Mouse (Mus musculus) mouse trophoblast stem cell (cell line): ENCODE results near the gene Rap1gap2.

Experiments
- in situ Hi-C, 2 experiments: fragments of 300-500 bp; cut with MseI, MboI; formaldehyde crosslinking; loops; 2 replicates in 1 of 2; 3 replicates in 1 of 2; pipeline ENCODE4 v1.15.1; 2025

Rap1gap2 gene

DNA sequence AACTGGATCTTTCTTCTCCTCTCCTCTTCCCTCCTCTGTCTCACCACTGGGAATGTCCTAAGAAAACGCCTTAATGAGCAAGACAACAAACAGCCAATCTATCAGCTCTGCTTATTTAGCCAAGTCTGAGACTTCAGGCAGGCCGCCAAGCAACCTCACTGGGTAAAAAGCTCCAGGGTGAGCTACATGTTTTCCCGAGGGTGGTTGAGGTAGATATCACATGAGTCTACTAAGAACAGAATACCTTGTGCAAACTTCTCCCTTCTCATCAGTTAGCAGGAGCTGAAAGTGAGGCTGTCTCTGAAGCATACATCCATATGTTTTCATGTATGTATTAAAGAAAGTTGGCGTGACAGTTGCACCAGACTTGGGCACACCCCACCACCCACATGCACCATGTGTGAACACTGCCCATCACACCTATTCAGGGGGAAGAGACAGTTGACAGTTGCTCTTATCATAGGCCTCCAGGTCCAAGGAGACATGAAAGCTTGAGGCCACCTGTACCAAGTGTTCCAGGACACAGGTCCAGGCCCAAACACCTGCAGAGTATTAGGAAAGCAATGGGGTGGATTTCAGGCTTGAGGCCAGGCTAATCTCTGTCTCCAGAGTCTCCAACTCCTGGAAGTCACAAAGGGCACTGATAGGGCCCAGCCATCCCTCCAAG lies 35.8 kb downstream of the Rap1gap2 start:
- in situ Hi-C loops: no loop called here

DNA sequence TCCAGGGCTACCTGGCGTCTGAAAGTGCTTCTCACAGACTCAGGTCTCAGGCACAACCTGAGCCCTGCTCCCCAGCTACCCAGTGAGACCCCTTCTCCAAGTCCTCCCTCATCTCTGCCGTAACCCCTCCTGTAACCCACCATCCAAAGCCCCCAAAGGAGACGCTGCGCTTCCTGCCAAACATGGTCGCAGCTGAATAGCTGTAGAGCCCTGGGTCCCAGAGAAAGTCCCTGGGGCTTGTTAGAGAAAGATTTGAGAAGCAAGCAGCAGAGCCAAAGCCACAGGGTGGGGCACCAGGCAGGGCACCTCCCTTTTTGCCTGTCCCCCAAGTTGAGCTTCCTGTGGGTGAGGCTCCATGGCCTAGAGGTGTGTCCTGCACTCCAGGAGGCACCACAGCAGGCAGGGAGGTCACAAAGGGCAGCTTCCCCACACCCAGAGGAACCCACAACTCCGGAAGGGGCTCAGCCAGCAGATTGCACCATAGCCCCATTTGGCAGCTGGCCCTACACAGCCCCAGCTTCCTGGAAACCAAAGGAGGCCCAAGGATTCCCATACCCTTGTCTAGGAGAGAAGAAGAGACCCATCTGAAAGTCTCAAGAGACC lies 38.2 kb downstream of the Rap1gap2 start:
- in situ Hi-C loops: no loop called here

DNA sequence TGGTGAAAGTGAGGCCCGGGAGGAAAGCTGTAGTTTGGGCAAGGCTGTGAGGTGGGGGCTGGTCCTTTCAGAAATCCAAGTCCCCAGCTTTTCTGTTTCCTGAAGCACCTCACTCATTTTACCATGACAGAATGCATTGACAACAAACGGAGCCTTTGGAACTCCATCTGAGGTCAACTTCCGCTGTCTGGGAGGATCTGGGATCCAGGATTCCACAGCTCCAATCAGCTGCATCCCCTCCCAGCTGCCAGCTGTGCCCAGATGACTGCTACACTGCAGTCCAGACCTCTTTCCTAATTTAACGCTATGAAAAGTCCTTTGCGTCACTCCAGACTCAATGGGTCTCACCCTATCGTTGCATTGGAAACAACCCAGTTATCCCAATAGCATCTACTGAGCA lies 41.0 kb downstream of the Rap1gap2 start:
- in situ Hi-C loops: no loop called here

DNA sequence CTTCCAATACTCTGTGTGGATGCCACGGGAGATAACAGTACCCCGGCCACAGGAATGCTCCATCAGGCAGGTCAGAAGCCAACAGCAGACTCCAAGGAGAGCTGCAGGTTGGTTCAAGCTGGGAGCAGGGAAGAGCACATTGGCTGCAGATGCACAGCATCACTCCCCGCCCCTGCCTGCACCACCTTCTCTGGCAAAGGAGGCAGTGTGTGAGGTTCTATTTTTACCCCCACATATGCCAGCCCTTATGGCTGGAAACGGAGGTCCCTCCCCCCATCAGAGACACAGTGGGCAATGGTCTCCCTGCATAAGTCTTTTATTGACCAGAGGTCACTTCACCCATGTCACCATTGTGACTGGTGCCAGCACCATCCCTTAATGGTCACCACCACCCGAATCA lies 42.3 kb downstream of the Rap1gap2 start:
- in situ Hi-C loops: no loop called here

DNA sequence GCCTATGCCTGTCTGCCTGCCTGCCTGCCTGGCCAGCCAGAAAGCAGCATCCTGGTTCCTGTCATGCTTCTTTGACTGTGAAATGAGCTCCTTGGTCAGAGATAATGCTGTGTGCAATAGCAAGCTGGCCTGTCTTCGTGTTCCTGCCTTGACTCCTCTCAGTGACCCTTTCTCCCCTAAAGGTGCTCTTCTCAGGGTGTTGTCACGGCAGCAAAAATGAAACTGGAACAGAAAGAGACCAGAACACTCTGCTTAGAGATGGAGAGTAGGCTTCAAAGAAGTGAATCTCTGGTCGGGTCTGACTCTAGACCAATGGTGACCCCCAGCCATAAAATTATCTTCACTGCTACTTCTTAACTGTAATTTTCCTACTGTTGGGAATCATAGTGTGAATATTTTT lies 42.7 kb downstream of the Rap1gap2 start:
- in situ Hi-C loops: no loop called here

DNA sequence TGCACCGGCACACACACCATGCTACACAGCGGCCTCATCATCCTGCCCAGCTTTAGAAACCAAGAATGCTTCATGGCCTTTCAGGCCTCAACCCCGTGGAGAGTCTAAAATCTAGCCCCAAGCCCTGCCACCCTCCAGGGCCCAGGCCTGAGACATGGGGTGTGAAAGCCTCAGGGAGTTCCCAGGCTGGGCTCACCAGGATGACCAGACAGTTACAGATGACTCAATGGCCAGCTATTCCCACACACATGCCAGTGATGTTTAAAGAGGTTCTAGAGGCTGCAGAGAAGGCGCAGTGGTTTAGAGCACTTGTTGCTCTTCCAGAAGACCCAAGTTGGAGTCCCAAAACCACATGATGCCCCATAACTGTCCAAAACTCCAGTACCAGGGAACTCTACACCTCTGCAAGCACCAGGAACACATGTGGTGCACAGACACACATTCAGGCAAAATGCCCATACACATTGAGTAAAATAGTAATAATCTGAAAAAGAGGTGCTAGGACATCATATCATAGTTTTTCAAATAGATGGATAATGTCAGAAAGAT lies 44.3 kb downstream of the Rap1gap2 start:
- in situ Hi-C loops: no loop called here

DNA sequence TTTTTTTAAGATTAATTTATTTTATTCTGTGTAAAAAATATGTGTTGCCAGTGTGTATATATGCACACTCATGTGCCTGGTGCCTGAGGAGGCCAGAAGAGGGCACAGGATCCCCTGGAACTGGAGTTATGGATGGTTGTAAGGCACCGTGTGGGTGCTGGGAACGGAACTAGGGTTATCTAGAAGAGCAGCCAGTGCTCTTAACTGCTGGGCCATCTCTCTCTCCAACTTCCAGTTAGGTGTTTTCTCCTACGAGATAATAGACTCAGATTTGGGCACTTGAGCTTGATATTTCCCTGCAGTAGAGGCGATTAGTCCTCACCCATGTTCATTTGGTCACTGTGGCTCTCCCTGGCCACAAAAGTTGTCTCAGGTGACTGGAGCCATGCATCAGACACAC lies 49.3 kb downstream of the Rap1gap2 start:
- in situ Hi-C loops: no loop called here

DNA sequence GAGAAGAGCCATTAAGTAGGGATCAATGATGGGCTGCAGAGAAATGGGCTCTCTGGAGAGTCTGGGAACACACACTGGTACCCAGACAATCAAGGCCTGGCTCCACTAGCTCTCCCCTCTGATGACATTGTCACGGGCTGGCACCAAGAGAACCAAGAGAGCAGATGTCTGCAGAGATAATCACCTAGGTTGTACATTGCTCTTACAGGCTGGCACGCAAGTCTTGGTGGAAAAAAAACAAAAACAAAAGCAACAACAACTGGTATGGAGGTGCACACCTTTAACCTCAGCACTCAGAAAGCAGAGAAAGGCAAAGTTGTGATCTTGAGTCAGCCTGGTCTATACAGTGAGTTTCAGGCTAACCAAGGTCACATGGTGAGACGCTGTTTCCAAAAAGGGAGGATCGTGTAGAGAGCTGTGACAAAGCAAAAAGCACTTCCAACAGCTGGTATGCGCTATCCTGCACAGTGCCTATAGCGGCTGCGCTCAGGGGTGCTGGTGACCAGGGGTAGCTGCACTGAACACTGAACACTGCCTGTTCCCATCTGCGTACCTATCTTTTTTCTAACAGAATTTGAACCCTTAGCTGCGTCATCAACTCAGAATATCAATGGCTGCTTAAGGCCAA lies 50.0 kb downstream of the Rap1gap2 start:
- in situ Hi-C loops: no loop called here

DNA sequence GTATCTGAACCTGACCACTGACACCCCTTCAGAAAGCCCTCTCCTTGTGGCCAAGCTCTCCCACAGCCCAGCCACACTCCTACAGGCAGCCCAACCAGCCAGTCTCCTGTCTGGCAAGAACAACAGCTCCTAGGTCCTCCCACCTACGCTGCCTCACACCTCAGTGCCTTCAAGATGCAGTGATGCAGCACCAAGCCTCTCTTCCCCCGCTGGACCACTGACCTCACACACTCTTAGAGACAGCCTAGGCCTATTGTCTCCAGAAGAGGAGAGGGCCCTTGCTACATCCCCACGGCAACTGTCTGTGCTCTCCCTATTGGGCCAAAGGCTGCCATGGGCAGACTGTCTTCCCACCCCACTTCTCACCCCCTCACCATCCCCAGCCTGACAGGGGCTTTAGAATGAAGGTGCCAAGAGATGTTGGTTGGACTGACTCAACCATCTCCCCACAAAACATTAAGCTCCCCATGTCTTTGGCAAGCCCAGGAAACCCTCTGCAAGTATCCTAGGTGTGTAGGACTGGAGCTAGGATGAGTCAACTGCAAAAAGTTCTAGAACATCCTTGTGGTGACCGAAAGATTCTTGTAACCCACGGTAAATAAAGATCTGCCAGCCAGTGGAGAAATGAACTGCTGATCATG lies 50.8 kb downstream of the Rap1gap2 start:
- in situ Hi-C loops: no loop called here

DNA sequence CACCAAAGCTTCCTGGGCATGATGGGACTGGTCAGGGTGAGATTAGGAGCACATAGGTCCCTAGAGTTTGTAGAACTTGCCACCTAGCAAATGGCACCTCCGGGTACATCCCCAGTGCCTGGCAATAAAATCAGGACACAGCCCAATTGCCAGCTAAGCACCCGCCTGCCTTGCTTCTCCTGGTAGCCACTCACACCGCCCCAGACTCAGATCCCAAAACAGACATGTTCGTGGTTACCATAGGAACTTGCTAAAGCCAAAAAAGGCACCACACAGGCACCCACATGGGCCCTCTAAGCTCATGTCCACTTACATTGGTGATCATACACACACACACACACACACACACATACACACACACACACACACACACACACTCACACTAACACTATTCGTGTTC lies 51.8 kb downstream of the Rap1gap2 start:
- in situ Hi-C loops: no loop called here

DNA sequence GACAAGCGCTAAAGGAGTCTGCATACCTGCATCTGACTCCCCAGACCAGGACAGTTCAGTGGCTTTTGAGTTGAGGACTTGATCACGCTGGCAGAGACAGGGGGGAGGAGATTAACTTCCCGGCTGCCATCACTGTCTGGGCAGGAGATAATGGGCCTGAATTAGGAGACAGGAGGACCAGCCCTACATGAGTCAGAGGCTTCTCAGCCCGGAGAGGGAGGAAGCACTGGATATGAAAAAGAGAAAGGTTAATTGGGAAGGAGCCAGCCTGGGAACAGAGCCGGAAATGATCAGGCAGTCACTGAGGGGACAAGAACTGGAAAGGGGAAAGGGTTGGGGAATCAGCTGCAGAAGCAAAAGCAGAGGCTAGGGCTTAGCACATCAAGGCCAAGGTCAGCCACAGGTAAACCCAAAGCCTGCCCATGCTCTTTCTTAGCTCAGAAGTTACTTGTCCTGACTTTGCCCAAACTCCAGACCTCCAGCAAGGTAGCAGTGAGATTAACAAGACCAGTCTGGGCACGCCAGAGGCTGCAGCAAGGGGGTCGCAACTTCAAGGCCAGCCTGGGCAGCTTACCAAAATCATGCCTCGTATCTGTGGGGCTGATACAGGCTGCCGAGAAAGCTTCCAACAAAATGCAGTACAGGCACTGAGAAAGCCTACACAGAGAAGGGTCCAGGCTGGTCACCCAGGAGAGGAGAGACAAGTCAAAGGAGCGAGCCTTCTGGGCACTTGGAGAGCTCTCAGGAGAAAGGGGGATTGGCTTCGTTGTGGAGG lies 53.1 kb downstream of the Rap1gap2 start:
- in situ Hi-C loops: no loop called here

DNA sequence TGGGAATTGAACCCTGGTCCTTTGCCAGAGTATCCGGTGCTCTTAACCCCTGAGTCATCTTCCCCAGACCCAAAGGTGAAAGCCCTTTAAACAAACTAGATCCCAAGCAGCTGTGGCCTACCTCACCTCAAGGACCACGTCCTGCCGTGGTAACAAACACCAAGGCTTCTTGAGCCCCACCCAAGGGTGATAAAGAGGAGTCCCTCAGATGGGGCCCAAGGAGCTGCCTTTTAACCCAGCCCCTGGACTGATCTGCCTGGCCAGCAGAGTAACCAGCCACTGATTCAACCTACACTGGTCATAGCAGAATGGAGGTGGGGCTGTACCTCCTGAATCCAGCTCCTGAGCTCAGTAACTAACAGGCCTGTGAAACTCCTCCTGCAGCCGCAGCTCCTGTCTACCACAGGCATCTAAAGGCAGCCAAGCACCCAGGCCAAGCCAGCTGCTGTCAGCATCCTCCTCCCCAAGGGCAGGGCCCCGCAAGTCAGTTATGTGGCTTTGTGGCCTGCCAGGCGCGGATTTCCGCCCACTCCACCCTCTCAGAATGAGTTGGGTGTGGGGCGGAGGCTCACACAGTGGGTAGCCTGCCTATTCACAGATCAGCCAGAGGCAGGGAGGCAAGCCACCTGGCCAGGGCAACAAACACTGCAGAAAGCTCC lies 54.9 kb downstream of the Rap1gap2 start:
- in situ Hi-C loops: no loop called here

DNA sequence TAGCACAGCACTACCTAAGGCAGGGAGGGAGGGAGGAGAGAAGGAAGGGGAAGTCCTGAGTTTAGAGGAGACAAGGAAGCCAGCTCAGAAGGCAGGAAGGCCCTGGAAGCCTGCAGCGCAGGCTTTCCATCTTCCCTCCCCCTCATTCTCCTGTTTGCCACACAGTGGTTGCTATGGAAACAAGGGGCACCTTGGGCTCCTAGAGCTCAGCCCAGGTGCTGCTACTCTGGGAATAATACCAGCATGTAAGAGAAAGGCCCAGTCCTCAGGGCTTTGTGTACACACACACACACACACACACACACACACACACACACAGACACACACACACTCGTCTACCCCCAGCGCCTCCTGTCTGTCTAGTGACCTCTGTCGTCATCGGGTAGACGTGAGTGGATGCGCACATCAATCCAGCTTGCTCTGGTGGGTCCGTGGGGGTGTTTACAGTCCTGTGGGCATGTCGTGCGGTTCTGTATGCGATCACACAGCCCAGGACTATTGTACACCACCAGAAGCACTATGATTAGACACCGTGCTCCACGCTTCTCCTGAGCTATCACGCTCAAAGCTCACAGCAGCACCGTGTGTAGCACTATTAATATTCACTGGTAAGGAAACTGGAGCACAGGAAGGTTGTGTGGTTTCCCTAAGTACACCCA lies 55.9 kb downstream of the Rap1gap2 start:
- in situ Hi-C loops: no loop called here

DNA sequence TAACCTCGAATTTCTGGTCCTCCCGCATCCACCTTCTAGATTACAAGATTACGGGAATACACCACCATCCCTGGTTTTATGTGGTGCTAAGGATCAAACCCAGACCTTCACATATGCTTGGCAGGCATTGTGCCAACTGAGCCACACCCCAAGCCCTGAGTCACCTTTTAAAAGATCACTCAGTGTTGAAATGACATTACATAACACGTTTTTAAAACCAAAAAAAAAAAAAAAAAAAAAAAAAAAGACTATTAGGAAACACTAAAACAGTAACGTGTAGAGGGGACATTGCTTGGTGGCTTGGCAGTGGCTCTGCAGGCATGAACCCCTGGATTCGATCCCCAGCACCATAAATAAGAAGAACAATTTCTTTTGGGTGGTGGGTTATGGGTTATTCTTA lies 59.1 kb downstream of the Rap1gap2 start:
- in situ Hi-C loops: no loop called here

DNA sequence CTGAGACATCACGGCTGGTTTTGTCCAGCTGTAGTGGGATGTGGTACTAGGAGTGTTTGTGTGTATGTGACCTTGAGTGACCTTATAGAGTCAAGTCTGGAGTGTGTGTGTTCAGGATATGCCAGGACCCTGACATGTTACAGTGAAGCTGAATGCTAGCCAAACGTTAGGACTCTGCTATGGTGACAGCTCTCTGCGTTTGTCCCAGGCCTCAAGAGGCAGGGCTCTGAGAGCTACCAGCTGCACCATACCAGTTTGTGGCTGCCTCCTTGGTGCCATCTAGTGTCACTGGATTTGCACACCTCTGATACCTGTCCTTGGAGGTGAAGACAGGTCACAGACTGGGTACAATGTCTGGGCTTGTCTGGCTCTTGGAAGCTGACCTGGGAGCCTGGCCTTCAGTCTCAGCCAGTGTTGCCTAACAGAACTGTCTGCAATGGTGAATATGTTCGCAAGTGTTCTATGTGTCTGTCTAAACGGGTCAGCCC lies 60.1 kb downstream of the Rap1gap2 start:
- in situ Hi-C loops: no loop called here

DNA sequence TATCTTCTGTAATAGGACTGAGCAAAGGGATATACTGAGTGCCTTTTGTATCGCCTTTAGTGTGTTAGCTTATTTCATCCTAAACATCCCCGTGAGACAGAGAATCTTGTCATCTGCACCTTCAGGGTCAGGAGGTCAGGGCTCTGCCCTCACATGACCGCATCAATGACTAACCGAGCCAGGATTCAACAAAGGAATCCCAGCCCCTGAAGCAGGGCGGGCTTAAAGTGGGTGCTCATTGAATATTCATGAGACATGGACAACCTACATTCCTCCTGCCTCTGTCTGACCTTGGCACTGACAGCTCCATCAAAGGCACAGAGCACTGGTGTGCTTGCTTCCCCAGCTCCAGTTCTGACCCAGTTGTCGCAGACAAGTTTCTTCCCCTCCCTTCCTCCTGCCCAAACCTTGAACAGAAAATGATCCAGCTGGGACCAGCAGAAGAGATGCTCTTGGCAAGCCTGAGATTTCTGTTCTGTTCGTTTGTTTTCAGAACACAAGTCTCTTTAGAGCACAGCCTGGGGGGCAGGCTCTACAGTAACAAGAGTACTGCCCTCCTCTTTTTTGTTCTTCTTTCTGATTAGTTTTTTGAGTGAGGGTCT lies 61.8 kb downstream of the Rap1gap2 start:
- in situ Hi-C loops: no loop called here

DNA sequence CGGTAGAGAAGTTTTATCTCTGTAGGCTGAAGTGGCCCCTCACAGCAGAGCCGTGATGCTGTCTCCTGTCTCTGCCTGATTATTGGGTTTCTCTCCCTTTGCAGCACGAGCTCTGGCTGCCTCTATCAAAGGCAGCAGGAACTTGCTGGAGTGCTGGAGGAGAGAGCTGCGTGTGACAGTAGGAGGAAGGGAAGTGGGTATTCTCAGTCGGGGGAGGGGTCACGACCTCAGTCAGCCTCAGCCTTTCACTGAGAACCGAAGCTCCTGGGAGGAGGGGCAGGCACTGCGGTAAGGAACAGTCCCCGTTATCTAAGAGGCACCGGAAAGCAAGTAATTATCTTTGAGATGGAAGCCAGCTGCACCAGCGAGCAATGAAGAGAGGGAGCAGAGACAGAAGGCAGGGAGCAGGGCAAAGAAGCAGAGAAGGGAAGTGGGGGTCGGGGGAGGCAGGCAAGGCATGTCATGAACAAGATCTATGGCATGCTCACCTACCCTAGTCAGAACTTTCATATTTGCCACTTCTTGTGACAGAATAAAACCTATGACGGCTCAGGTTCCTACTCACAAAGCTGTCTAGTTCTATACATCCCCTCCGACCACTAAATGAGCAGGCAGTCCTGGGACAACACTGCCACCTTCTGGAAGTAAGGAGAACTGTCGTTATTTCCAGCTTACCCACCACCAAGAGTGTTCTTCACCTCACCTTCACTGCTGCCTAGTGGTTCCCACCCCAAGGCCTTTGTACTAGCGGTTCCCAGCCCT lies 63.6 kb downstream of the Rap1gap2 start:
- in situ Hi-C loops: no loop called here

DNA sequence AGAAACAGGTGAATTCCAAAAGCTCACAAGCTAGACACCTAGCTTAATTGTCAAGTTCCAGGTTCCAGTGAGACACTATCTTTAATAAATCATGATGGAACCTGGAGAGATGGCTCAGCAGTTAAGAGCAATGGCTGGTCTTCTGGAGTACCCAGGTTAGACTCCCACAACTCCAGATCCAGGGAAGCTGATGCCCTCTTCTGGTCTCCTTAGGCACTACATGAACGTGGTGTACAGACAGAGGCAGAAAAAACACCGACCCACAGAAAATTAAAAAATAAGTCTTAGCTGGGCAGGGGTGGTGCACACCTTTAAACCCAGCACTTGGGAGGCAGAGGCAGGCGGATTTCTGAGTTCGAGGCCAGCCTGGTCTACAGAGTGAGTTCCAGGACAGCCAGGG lies 64.5 kb downstream of the Rap1gap2 start:
- in situ Hi-C loops: no loop called here

DNA sequence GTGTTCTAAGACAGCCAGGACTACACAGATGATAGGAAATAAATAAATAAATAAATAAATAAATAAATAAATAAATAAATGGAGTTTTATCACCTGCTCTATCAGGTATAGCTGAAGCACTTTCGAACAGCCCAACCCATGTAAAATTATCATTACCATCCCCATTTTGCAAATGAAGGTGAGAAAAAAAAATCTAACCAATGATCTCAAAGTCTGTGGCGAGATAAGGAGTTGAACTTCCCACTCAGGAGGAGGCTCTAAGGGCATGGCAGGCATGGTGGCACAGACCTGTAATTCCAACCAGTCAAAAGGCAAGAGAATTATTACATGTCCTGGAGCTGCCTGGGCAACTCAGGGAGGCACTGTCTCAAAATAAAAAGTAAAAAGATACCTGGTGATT lies 65.2 kb downstream of the Rap1gap2 start:
- in situ Hi-C loops: no loop called here
